Mouse (Mus musculus): ENCODE data around the gene Celsr2.

DNA sequence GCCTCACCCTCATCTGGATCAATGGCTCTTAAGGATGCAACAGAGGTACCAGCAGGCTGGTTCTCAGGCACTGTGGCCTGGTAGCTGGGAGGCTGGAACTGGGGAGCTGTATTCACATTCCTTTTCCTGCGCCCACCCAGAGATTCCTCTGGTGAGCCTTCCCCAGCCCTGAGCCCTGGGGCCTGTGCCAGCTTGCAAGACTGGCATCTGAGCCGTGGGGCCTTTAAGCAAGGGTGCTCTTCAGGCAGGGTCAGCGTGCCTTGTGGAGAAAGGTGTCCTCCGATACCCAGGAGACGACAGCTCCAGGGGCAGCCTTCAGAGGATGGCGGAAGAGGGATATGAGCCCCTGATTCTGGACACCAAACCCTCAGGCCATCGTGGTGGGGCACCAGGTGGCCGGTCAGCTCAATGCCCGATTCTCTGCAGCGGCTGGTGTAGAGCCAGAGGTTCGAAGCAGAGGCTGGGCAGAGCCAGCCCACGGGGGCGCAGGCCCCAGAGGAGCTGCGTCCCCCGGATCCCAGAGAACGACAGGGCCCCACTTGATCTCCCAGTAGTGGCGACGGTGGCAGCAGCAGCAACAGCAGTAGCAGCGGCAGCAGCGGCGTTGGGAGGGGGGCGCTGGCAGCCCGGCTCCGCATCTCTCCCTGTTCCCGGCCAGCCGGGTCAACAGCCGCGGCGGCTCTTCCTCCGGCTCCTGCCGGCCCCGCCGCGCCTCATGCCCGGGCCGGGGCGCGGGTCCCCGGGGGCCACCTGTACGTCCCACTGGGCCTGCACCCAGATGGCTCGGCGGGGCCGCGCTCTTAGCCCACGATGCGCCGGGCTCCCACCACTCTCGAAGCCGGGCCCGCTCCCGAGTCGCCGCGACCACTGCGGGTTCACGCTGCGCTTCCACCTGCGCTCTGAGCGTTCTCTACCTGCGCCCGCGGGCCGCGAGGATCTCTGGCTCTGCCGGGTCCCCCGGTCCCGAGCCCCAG is at the start of gene Celsr2:
- TF ChIP-seq POLR2A (IDR thresholded peaks at IDR 0.05; ENCODE audit: borderline replicate concordance, control insufficient read depth, low read depth, low read length) (no peak), CTCF (IDR thresholded peaks at IDR 0.05; ENCODE audit: control insufficient read depth, insufficient read depth, low read length) (no peak)
